Mouse (Mus musculus) forebrain, embryonic 13.5 days (tissue): ENCODE results near the gene Fbxl15. TPM values are rescaled to one million over a fixed set of nuclear protein-coding genes. Genes with fewer than 3 reads are reported as not detected.

Source experiments
- ATAC-seq: fragments of 200-750 bp; cut with Nextera tagmentation; 2 replicates; pipeline ENCODE4 v1.8.0; 2017
- H3K27ac ChIP-seq: fragments of 300-500 bp; sonication (generic); 2 replicates; pipeline ENCODE4 v1.5.1; 2015; ENCODE audit warnings: inconsistent platforms, mild to moderate bottlenecking, moderate library complexity
- H3K27me3 ChIP-seq: fragments of 300-500 bp; sonication (generic); 2 replicates; pipeline ENCODE4 v1.6.1; 2015; ENCODE audit warnings: mild to moderate bottlenecking, inconsistent platforms
- H3K36me3 ChIP-seq: fragments of 300-500 bp; sonication (generic); 2 replicates; pipeline ENCODE4 v1.6.1; 2015; ENCODE audit warnings: mild to moderate bottlenecking, inconsistent platforms; ENCODE audit not compliant: poor library complexity, severe bottlenecking
- H3K4me1 ChIP-seq: fragments of 300-500 bp; sonication (generic); 2 replicates; pipeline ENCODE4 v1.6.1; 2015; ENCODE audit warnings: inconsistent platforms
- H3K4me2 ChIP-seq: fragments of 300-500 bp; sonication (generic); 2 replicates; pipeline ENCODE4 v1.6.1; 2015; ENCODE audit warnings: inconsistent platforms, mild to moderate bottlenecking, moderate library complexity
- H3K4me3 ChIP-seq: fragments of 300-500 bp; sonication (generic); 2 replicates; pipeline ENCODE4 v1.5.1; 2015; ENCODE audit warnings: mild to moderate bottlenecking, inconsistent platforms
- H3K9ac ChIP-seq: fragments of 300-500 bp; sonication (generic); 2 replicates; pipeline ENCODE4 v1.6.1; 2015; ENCODE audit warnings: mild to moderate bottlenecking, inconsistent platforms
- H3K9me3 ChIP-seq: fragments of 300-500 bp; sonication (generic); replicated peaks from 2 replicates; pipeline ENCODE4 v1.6.1; 2016; ENCODE audit warnings: inconsistent platforms
- WGBS: fragments of 180-500 bp; shearing (Covaris S2); methylation state at CpG from one replicate; pipeline ENCODE4 v1.1.7; 2015; 5-methylcytosine and 5-hydroxymethylcytosine counted together
- polyA plus RNA-seq: library from polyadenylated mRNA; unstranded; fragments of >200 nt; fragmentation: Nextera tagmentation; extraction: Ambion mirVana; gene quantifications from 2 replicates; pipeline ENCODE4 v1.2.1, GENCODE M21; 2015

The Fbxl15 gene
- polyA plus RNA-seq, 1 experiment from 2014 or later, result 30.8 TPM

DNA sequence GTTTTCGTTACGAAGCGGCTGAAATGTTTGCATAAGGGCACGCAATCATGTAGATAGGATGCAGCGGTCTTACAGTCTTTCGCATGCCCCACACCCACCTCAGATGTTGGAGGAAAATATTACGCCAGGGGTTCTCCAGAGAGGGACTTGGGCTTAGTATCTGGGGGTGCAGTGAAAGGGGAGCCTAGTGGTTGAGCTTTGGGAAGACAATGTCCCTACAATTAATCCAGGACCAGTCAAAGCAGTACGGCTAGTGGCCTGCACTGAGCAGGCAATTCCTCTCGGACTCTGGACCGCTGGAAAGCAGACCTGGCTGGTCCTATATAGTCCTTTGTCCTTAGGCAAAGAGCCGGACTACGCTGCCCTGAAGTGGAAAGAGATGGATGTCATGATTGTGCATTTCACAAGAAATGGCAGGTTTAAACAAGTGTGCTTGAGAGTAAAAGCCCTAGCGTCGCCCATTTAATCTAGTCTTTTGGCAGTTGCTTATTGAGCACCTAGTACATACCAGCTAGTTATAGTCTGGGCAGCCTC, 386 bp upstream of the Fbxl15 start:
- ATAC-seq, result peak; percentile 1
- H3K27me3 ChIP-seq, result peaks cover 34% of the 10 kb centered on the region
- H3K9ac ChIP-seq, result peak overlapping the region; percentile 83
- no peaks in the 10 kb centered on the region for H3K9me3 ChIP-seq
- H3K4me2 ChIP-seq, result peak overlapping the region; percentile 100
- 30% methylated on average over 14 of the region's 14 CpGs for WGBS
- peaks cover 62% of the 10 kb centered on the region for H3K4me1 ChIP-seq
- H3K36me3 ChIP-seq, result peaks cover 27% of the 10 kb centered on the region
- H3K4me3 ChIP-seq, result peak overlapping the region; percentile 75
- H3K27ac ChIP-seq, result peak overlapping the region; percentile 95

DNA sequence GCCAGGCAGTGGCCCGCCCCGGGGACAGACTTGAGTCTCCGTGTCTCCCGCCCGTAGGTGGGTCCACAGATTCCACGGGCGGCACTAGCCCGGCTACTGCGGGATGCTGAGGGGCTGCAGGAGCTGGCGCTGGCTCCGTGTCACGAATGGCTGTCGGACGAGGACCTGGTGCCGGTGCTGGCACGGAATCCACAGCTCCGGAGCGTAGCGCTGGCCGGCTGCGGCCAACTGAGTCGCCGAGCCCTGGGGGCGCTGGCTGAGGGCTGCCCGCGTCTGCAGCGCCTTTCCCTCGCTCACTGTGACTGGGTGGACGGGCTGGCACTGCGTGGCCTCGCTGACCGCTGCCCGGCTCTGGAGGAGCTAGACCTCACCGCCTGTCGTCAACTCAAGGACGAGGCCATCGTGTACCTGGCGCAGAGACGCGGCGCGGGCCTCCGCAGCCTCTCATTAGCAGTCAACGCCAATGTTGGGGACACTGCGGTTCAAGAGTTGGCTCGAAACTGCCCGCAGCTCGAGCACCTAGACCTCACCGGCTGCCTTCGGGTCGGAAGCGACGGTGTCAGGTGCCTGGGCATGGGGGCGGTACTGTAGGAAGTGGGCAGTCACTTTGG, 1.2 kb downstream of the Fbxl15 start:
- Histone ChIP-seq H3K4me3 (peak overlapping the region; percentile 75), H3K4me2 (peak overlapping the region; percentile 100), H3K9me3 (no peaks in the 10 kb centered on the region), H3K4me1 (peaks cover 58% of the 10 kb centered on the region), H3K27me3 (peaks cover 23% of the 10 kb centered on the region), H3K27ac (peak overlapping the region; percentile 95), H3K9ac (peak overlapping the region; percentile 83), H3K36me3 (peaks cover 30% of the 10 kb centered on the region)
- WGBS, result under 1% methylated on average over 53 of the region's 54 CpGs
- peak; percentile 14 for ATAC-seq

DNA sequence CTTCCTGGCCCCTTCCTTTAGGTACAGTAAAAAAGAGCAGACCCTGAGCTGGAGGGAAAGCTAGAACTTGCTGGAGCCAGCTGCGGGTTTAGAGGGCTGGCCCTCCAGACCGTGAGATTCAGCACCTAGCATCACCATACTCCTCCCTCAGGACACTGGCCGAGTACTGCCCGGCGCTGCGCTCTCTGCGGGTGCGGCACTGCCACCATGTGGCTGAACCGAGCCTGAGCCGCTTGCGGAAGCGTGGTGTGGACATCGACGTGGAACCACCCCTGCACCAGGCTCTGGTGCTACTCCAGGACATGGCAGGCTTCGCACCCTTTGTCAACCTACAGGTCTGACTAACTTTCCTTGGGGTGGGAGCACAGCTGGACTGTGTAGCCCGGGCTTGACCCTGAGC, 2.0 kb downstream of the Fbxl15 start:
- Histone ChIP-seq H3K9me3 (no peaks in the 10 kb centered on the region), H3K9ac (no peak overlapping the region), H3K27me3 (peaks cover 15% of the 10 kb centered on the region), H3K4me2 (peak overlapping the region; percentile 100), H3K36me3 (peaks cover 30% of the 10 kb centered on the region), H3K4me3 (peak overlapping the region; percentile 75), H3K4me1 (peaks cover 50% of the 10 kb centered on the region), H3K27ac (no peak overlapping the region)
- ATAC-seq, result no peak
- WGBS, result 5% methylated on average over 16 of the region's 16 CpGs

DNA sequence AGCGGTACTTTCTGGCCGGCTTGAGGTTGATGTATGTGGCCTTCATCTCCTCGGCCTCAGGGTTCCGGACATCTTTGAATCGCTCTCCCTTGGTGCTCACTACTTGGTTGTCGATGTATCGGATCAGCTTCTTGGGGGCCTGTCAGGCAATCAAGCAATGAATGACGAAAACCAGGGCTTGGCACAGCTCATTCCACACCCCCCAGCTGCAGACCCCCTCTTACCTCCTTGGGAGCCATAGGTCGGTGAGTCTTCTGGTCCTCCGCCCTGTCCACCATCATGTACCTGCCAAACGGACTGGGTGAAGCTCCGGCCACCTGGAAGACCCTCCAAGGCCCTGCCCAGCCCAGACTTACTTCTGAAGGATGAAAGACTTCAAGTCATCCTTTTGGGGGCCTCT, 2.7 kb downstream of the Fbxl15 start:
- Histone ChIP-seq H3K4me3 (no peak overlapping the region), H3K9me3 (no peaks in the 10 kb centered on the region), H3K4me2 (no peak overlapping the region), H3K4me1 (peaks cover 45% of the 10 kb centered on the region), H3K27me3 (peaks cover 8% of the 10 kb centered on the region), H3K36me3 (peaks cover 30% of the 10 kb centered on the region), H3K9ac (no peak overlapping the region), H3K27ac (no peak overlapping the region)
- 92% methylated on average over 12 of the region's 12 CpGs for WGBS
- ATAC-seq, result no peak

DNA sequence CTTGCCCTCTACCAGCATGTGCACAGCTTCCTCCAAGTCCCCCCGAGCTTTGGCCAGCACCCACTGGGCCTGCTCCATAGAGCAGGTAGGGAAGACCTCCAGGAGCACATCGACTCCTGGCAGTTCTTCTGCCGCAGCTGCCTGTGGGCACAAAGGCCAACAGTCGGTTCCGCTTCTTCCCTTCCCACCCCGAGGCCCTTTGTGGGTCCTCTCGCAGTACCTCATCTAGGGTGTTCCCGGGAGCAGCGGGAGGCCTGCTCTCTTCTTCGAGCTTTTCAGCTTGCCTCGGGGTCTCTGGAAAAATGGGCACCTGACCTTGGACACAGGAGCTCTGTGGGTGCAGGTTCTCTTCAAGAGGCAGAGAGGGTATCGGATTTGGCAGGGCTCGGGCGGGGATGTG, 3.3 kb downstream of the Fbxl15 start:
- Histone ChIP-seq H3K9ac (no peak overlapping the region), H3K27ac (no peak overlapping the region), H3K36me3 (peaks cover 30% of the 10 kb centered on the region), H3K9me3 (no peaks in the 10 kb centered on the region), H3K4me1 (peaks cover 41% of the 10 kb centered on the region), H3K27me3 (0 out of 2 replicates have a peak, but pooled peaks cover 2% of the 10 kb centered on the region), H3K4me3 (no peak overlapping the region), H3K4me2 (no peak overlapping the region)
- WGBS, result 91% methylated on average over 14 of the region's 14 CpGs
- no peak for ATAC-seq

DNA sequence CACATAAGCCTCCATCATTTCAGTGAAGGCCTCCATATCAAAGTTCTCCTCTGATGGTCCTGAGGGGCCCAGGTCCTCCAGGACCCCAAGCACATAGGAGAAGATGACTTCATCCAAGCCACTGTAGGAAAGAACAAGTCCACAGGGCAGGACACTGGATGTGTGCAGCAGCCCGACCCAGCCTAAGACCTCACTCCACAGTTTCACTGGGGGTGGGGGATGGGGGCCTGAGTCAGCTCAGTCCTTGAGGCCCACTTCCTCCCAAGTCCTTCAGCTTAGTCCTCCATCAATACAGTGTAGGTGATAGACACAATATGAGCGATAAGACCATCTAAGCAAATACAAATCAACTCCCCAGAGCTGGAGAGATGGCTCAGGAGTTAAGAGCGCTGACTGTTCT, 4.0 kb downstream of the Fbxl15 start:
- no peak overlapping the region for H3K4me3 ChIP-seq
- H3K9ac ChIP-seq, result no peak overlapping the region
- H3K36me3 ChIP-seq, result peaks cover 30% of the 10 kb centered on the region
- no peak overlapping the region for H3K27ac ChIP-seq
- H3K4me1 ChIP-seq, result peaks cover 37% of the 10 kb centered on the region
- no peak for ATAC-seq
- no peaks in the 10 kb centered on the region for H3K27me3 ChIP-seq
- no peak overlapping the region for H3K4me2 ChIP-seq
- WGBS, result 91% methylated on average over 3 of the region's 3 CpGs
- no peaks in the 10 kb centered on the region for H3K9me3 ChIP-seq

DNA sequence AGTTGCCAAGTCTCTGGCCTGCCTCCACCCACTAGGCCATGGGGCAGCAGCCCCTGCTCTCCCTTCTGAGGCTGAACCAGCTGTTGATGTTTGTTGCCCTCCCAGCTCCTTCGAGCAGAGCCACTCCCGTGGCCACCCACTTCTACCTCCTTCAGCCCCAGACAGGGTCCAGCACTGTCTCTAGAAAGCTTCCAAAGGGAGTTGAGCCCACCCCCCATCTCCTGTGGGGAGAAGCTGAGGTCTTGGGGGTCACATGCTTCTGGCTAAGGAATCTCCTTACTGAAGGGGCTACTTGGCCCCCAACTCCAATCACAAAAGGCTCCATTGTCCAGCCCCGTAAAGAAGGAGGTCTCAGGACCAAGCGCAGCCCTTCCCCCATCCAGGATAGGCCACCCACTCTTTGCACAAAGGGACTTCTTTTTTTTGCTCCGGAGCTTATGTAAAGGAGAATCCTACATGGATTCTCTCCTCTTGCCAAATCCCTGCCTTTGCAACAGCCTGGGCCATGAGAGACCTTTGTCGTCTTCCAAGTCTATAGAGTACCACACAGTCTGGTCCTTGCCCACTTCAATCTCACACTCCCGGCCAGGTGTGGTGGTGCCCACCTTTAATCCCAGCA, 4.8 kb downstream of the Fbxl15 start:
- Histone ChIP-seq H3K27me3 (no peaks in the 10 kb centered on the region), H3K9ac (peak overlapping the region; percentile 30; the same call in 1 of the 2 replicates), H3K36me3 (peaks cover 30% of the 10 kb centered on the region), H3K27ac (no peak overlapping the region), H3K4me1 (peaks cover 37% of the 10 kb centered on the region), H3K9me3 (no peaks in the 10 kb centered on the region), H3K4me3 (no peak overlapping the region), H3K4me2 (no peak overlapping the region)
- no peak for ATAC-seq
- 30% methylated on average over 7 of the region's 7 CpGs for WGBS

DNA sequence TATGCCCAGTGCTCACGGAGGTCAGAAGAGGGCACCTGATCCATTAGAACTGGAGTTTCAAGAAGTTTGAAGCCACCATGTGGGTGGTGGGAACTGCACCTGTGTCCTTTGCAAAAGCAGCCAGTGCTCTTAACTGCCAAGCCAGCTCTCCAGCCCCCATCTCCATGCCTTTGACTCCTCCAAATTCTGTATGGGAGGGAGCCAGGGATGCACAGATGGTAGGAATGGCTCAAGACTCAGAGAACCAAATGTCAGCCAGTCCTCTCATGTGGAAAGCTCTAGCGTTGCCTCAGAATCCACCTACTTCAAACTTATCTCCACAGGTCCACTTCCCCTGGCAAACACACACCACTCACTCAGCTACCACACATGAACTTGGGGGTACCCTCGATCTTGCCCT, 5.9 kb downstream of the Fbxl15 start:
- peaks cover 30% of the 10 kb centered on the region for H3K36me3 ChIP-seq
- H3K27ac ChIP-seq, result no peak overlapping the region
- H3K4me3 ChIP-seq, result no peak overlapping the region
- H3K4me2 ChIP-seq, result no peak overlapping the region
- H3K4me1 ChIP-seq, result peaks cover 34% of the 10 kb centered on the region
- no peak for ATAC-seq
- WGBS, result 97% methylated on average over 3 of the region's 3 CpGs
- H3K9ac ChIP-seq, result no peak overlapping the region
- no peaks in the 10 kb centered on the region for H3K27me3 ChIP-seq
- no peaks in the 10 kb centered on the region for H3K9me3 ChIP-seq

DNA sequence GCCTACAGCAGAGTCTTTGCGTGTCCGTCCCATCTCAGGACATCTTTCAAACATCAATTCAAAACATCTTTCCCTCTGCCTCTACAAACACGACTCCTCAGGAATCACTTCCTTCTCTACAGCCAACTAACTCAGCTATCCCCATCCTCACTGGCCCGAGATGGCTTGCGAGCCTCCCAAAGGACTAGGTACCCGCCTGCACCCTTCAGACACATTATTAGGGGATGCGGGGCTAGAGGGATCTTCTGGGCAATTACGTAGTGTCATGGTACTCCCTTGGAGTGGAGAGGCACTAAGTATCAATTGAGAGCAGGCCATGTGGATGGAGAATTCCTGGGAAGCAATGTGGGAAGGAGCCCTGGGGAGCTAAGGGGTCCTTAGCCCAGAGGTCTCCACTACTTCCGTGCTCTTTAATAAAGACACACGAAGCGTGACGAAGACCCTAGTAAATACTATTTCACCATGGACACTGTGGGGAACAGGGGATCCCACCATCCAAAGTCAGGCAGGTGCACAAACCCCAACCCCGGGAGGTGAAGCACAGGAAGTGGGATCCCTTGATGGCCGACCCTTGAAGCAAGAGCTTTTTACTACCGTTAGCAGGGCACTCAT, 9.8 kb downstream of the Fbxl15 start:
- Histone ChIP-seq H3K36me3 (0 out of 2 replicates have a peak, but pooled peaks cover under 1% of the 10 kb centered on the region), H3K9me3 (no peaks in the 10 kb centered on the region), H3K4me2 (peak overlapping the region; percentile 81), H3K27me3 (no peaks in the 10 kb centered on the region), H3K27ac (peak overlapping the region; percentile 42; the same call in 1 of the 2 replicates), H3K9ac (peak overlapping the region; percentile 81), H3K4me1 (peaks cover 25% of the 10 kb centered on the region), H3K4me3 (peak overlapping the region; percentile 70)
- WGBS, result 27% methylated on average over 15 of the region's 15 CpGs
- ATAC-seq, result no peak

DNA sequence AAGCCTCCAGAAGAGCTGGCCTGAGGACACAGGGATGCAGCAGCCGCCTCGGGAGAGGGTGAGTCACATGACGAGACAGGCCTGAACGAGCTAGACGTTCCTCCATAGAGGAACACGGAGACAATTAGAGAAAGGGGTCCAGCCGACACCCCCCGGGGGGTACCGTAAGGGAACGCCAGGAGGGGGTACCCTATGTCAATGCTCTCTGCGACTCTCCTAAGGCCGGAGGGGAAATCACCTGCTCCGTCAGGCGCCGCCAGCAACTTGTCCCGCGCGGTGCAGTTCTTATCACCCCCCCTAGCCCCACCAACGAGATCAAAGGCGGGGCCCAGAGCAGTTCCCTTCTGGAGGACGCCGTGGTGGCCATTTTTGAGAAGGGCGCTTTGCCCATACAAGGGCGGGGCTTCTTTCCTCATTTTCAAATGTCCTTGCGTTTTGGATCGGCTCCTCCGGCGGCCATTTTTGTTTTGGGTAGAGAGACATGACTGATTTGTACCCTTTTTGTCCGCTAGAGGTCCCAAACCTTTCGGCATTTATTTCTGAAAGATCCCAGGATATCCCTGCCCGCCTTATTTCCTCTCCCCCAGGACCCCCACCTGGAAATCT, 10.4 kb downstream of the Fbxl15 start, which contains the start of gene Cuedc2:
Gene Cuedc2, minus strand, starts transcription at position 372 of the 606 bp plus-strand sequence.
- peak; percentile 92 for ATAC-seq

DNA sequence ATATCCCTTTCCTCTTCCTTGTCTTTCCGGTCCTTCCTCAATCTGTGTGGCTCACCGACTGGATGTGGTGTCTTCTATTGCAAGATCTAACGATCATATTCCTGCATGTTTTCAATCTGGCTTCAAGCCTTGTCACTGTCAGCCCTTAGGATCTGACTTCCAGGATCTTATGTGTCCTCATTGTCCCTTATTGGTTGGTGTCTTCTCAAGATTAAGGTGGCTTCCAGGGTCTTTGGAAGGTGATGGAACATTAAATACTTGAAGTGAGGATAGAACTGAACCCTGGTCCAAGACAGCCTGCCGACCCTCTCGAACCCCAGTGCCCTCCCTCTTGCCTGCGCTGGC, 10.9 kb downstream of the Fbxl15 start:
- H3K4me1 ChIP-seq, result peaks cover 22% of the 10 kb centered on the region
- WGBS, result 54% methylated on average over 6 of the region's 6 CpGs
- H3K27me3 ChIP-seq, result peaks cover 5% of the 10 kb centered on the region; the same call in 1 of the 2 replicates
- H3K9ac ChIP-seq, result peak overlapping the region; percentile 50; the same call in 1 of the 2 replicates
- H3K36me3 ChIP-seq, result no peaks in the 10 kb centered on the region
- ATAC-seq, result no peak; the same call in 1 of the 2 replicates
- H3K4me2 ChIP-seq, result peak overlapping the region; percentile 81
- peak overlapping the region; percentile 70 for H3K4me3 ChIP-seq
- no peaks in the 10 kb centered on the region for H3K9me3 ChIP-seq
- H3K27ac ChIP-seq, result peak overlapping the region; percentile 41

More for the DNA sequence above, 10.4 kb downstream of the Fbxl15 start, which contains the start of gene Cuedc2:
- H3K4me3 ChIP-seq, result peak within 1 kb of the TSS; percentile 70
- H3K27me3 ChIP-seq, result 0 out of 2 replicates have a peak, but pooled peaks cover under 1% of the 10 kb centered on the region
- WGBS, result under 1% methylated on average over 31 of the region's 31 CpGs
- peaks cover 22% of the 10 kb centered on the region for H3K4me1 ChIP-seq
- H3K4me2 ChIP-seq, result peak within 1 kb of the TSS; percentile 81
- H3K9ac ChIP-seq, result peak within 1 kb of the TSS; percentile 81
- no peaks in the 10 kb centered on the region for H3K36me3 ChIP-seq
- no peaks in the 10 kb centered on the region for H3K9me3 ChIP-seq
- peak within 1 kb of the TSS; percentile 42 for H3K27ac ChIP-seq
